Comparison of ENCODE assay signal across 8 mouse cellular contexts in genomic region chr8:85076993-85077392, GRCm38 (mm10). TPM values are rescaled to one million over a fixed set of nuclear protein-coding genes. Genes with fewer than 3 reads are reported as not detected.
DNase-seq lines count a peak whose midpoint lies in the region; TF ChIP-seq lines count a peak whose summit lies in the region.

No protein-coding gene starts in this region.

- in situ Hi-C loops in CH12.LX (cut with MboI; ENCODE audit: low pct_ligation_motif_present, low pct_unique_long_range_greater_than_20kb, low sequenced_read_pairs), result no loop called here

- H3K27me3 ChIP-seq in CH12.LX (replicated peaks), result no peaks in the 10 kb centered on the region
- H3K27me3 ChIP-seq in heart, adult 2 months (ENCODE audit: control insufficient read depth, insufficient read depth, low read length), result no peaks in the 10 kb centered on the region

- H3K4me2 ChIP-seq in CH12.LX (ENCODE audit: insufficient read depth, low read depth, poor library complexity, severe bottlenecking), result no peak overlapping the region

- peak; percentile 95 to 98 for TF ChIP-seq CTCF in CH12.LX (conservative IDR thresholded peaks at IDR 0.05 in 1 of 2, IDR thresholded peaks at IDR 0.05 in 1 of 2; ENCODE audit: low read depth in 2 of 2, low read length in 2 of 2)
- TF ChIP-seq CTCF in heart, adult 2 months (IDR thresholded peaks at IDR 0.05), result no peak; the same call in 1 of the 2 replicates
- TF ChIP-seq CTCF in lung, adult 2 months (IDR thresholded peaks at IDR 0.05; ENCODE audit: insufficient read depth, low read length), result peak; percentile 96

- no peak overlapping the region for H3K9ac ChIP-seq in CH12.LX (ENCODE audit: insufficient read depth, low read depth)
- H3K9ac ChIP-seq in heart, adult 2 months (ENCODE audit: low read depth, low read length), result no peak overlapping the region

- TF ChIP-seq RAD21 in CH12.LX (IDR thresholded peaks at IDR 0.05; ENCODE audit: low read depth, low read length), result peak; percentile 85

- TF ChIP-seq EP300 in CH12.LX (IDR thresholded peaks at IDR 0.05; ENCODE audit: low read length), result no peak
- peak; percentile 80; the same call in 1 of the 2 replicates for TF ChIP-seq EP300 in heart, adult 2 months (IDR thresholded peaks at IDR 0.05; ENCODE audit: insufficient read depth, low read depth, low read length)

- peaks cover 47 to 65% of the 10 kb centered on the region in 2 experiments for H3K36me3 ChIP-seq in CH12.LX (replicated peaks in 1 of 2; ENCODE audit: control insufficient read depth in 1 of 2, insufficient read depth in 1 of 2, low read length in 1 of 2)
- H3K36me3 ChIP-seq in heart, adult 2 months (ENCODE audit: control insufficient read depth, insufficient read depth, low read length), result no peaks in the 10 kb centered on the region

- dilution Hi-C loops in CH12.LX (cut with MboI; ENCODE audit: extremely low pct_ligation_motif_present, extremely low pct_unique_long_range_greater_than_20kb, low sequenced_read_pairs), result no loop called here

- WGBS in heart, adult 2 months, result 2% methylated on average over 2 of the region's 2 CpGs
- WGBS in large intestine, adult 2 months, result 2% methylated on average over 2 of the region's 2 CpGs
- 0% methylated on average over 2 of the region's 2 CpGs for WGBS in lung, adult 2 months

- H3K4me1 ChIP-seq in CH12.LX (ENCODE audit: control insufficient read depth in 1 of 2, insufficient read depth in 2 of 2), result peaks cover 6 to 34% of the 10 kb centered on the region in 2 experiments
- H3K4me1 ChIP-seq in heart, adult 2 months (ENCODE audit: control insufficient read depth, insufficient read depth, low read length), result peaks cover 9% of the 10 kb centered on the region
- H3K4me1 ChIP-seq in lung, adult 2 months (ENCODE audit: control insufficient read depth, insufficient read depth, low read length), result peaks cover 16% of the 10 kb centered on the region

- no peaks in the 10 kb centered on the region for H3K9me3 ChIP-seq in CH12.LX (replicated peaks; ENCODE audit: low read length)

- intact Hi-C loops in heart, adult 2 months (cut with DNase I), result loop anchor here (2.0 to 10.0 kb wide), 3 partner anchors 94 to 478 kb away; partner anchors contain the start of genes 4921524J17Rik and Dnaja2

- H3K4me3 ChIP-seq in CH12.LX (replicated peaks in 1 of 3; ENCODE audit: low read depth in 2 of 3, low read length in 2 of 3, poor library complexity in 1 of 3), result no peak overlapping the region
- no peak overlapping the region for H3K4me3 ChIP-seq in heart, adult 2 months
- H3K4me3 ChIP-seq in lung, adult 2 months (replicated peaks; ENCODE audit: extremely low read depth, low read depth, low read length), result no peak overlapping the region

- H3K79me2 ChIP-seq in CH12.LX (replicated peaks; ENCODE audit: control insufficient read depth, extremely low read depth, insufficient read depth, poor library complexity, severe bottlenecking), result peaks cover 23% of the 10 kb centered on the region
- peaks cover 3% of the 10 kb centered on the region; the same call in 1 of the 2 replicates for H3K79me2 ChIP-seq in heart, adult 2 months (replicated peaks; ENCODE audit: control insufficient read depth, insufficient read depth, low read length)

- TF ChIP-seq POLR2A in CH12.LX (IDR thresholded peaks at IDR 0.05; ENCODE audit: low read depth, low read length), result no peak
- no peak for TF ChIP-seq POLR2A in heart, adult 2 months (IDR thresholded peaks at IDR 0.05; ENCODE audit: insufficient read depth, low read depth, low read length)
- TF ChIP-seq POLR2A in lung, adult 2 months (IDR thresholded peaks at IDR 0.05; ENCODE audit: borderline replicate concordance, extremely low read depth, low read depth, low read length), result no peak

- H3K27ac ChIP-seq in CH12.LX (ENCODE audit: insufficient read depth, low read depth), result no peak overlapping the region
- H3K27ac ChIP-seq in heart, adult 2 months, result no peak overlapping the region

- DNase-seq in CH12.LX (ENCODE audit: extremely low read depth), result peak; percentile 86
- DNase-seq in adipocyte (ENCODE audit: low spot score), result peak; percentile 92
- DNase-seq in embryo, embryonic 10.5 days (ENCODE audit: low spot score), result peak; percentile 93
- peak; percentile 70 to 77 for DNase-seq in heart, adult 2 months
- DNase-seq in large intestine, adult 2 months (ENCODE audit: low read depth, low spot score), result peak; percentile 45
- DNase-seq in lung, adult 2 months, result peak; percentile 57
- peak; percentile 73 for DNase-seq in retina, postnatal 7 days (ENCODE audit: low read depth, low spot score)
- peak; percentile 64 to 71 for DNase-seq in thymus, postnatal 36 days

TF ChIP-seq in CH12.LX, 34 proteins besides CTCF, POLR2A, EP300 and RAD21 (continues in another document):
- TF ChIP-seq TBP (conservative IDR thresholded peaks at IDR 0.05; ENCODE audit: low read depth, low read length) (no peak), ELF1 (IDR thresholded peaks at IDR 0.05; ENCODE audit: low read depth, low read length) (0 out of 2 replicates have a peak, but pooled peaks have one; percentile 13), CHD1 (IDR thresholded peaks at IDR 0.05; ENCODE audit: low read depth, low read length) (no peak), IRF4 (IDR thresholded peaks at IDR 0.05; ENCODE audit: low read depth, low read length) (peak; percentile 57), MAX (IDR thresholded peaks at IDR 0.05; ENCODE audit: low read length) (peak; percentile 38; the same call in 1 of the 2 replicates), USF2 (conservative IDR thresholded peaks at IDR 0.05; ENCODE audit: low read depth, low read length) (no peak), MYC (IDR thresholded peaks at IDR 0.05; ENCODE audit: low read depth, low read length) (peak; percentile 68; the same call in 1 of the 2 replicates), MAFK (IDR thresholded peaks at IDR 0.05; ENCODE audit: insufficient replicate concordance, low read length) (no peak), ETS1 (conservative IDR thresholded peaks at IDR 0.05; ENCODE audit: low read depth, low read length) (no peak), HCFC1 (IDR thresholded peaks at IDR 0.05; ENCODE audit: low read depth, low read length) (no peak), MEF2A (IDR thresholded peaks at IDR 0.05; ENCODE audit: borderline replicate concordance, low read depth, low read length) (0 out of 2 replicates have a peak, but pooled peaks have one; percentile 30), JUND (conservative IDR thresholded peaks at IDR 0.05; ENCODE audit: low read depth, low read length) (no peak), SIN3A (IDR thresholded peaks at IDR 0.05; ENCODE audit: low read length) (no peak), ZNF384 (IDR thresholded peaks at IDR 0.05; ENCODE audit: low read depth, low read length) (no peak), ZC3H11A (IDR thresholded peaks at IDR 0.05; ENCODE audit: low read depth, low read length) (0 out of 2 replicates have a peak, but pooled peaks have one; percentile 17), MAZ (IDR thresholded peaks at IDR 0.05; ENCODE audit: low read depth, low read length) (no peak), NELFE (IDR thresholded peaks at IDR 0.05; ENCODE audit: low read depth, low read length) (peak; percentile 68), ZMIZ1 (IDR thresholded peaks at IDR 0.05; ENCODE audit: low read depth, low read length) (no peak), GABPA (IDR thresholded peaks at IDR 0.05; ENCODE audit: insufficient replicate concordance, low read depth, low read length) (no peak), KAT2A (IDR thresholded peaks at IDR 0.05; ENCODE audit: insufficient replicate concordance, low read length) (no peak), E2F4 (IDR thresholded peaks at IDR 0.05; ENCODE audit: insufficient replicate concordance, low read depth, low read length) (no peak), BHLHE40 (IDR thresholded peaks at IDR 0.05; ENCODE audit: low read depth, low read length) (0 out of 2 replicates have a peak, but pooled peaks have one; percentile 18), RCOR1 (conservative IDR thresholded peaks at IDR 0.05; ENCODE audit: low read depth, low read length) (no peak)

RNA-seq across cellular contexts. Expression of gene Wdr83os, which starts 3.5 kb away (rescaled TPM):
- total RNA-seq in CH12.LX (2012; rRNA removed) (34.3 and 40.9 TPM in 2 replicates), CH12.LX (2014; rRNA removed) (38.5 and 43.5 TPM in 2 replicates)
- 98.3 and 103 TPM in 2 replicates for polyA plus RNA-seq in CH12.LX (2012; ENCODE audit: insufficient read length, low read depth)
- total RNA-seq in heart, adult 2 months (2021), result 10 to 100 TPM; 39.0 to 41.4 TPM
- polyA plus RNA-seq in heart, adult 2 months (2012; rRNA removed), result 99.3 and 108 TPM in 2 replicates
- 121 and 139 TPM in 2 replicates for polyA plus RNA-seq in large intestine, adult 2 months (2012; rRNA removed)
- polyA plus RNA-seq in lung, adult 2 months (2012; rRNA removed), result 97.1 and 120 TPM in 2 replicates

RNA-seq across cellular contexts. Expression of gene Wdr83, which starts 4.1 kb away (rescaled TPM):
- total RNA-seq in CH12.LX (2012; rRNA removed) (24.6 and 25.8 TPM in 2 replicates), CH12.LX (2014; rRNA removed) (4.8 and 5.5 TPM in 2 replicates)
- 34.4 and 35.6 TPM in 2 replicates for polyA plus RNA-seq in CH12.LX (2012; ENCODE audit: insufficient read length, low read depth)
- total RNA-seq in heart, adult 2 months (2021), result 10 to 100 TPM; 29.4 to 30.2 TPM
- polyA plus RNA-seq in heart, adult 2 months (2012; rRNA removed), result 39.2 and 44.2 TPM in 2 replicates
- 29.4 and 33.9 TPM in 2 replicates for polyA plus RNA-seq in large intestine, adult 2 months (2012; rRNA removed)
- polyA plus RNA-seq in lung, adult 2 months (2012; rRNA removed), result 21.2 and 33.1 TPM in 2 replicates

RNA-seq across cellular contexts. Expression of gene Dhps, which starts 5.4 kb away (rescaled TPM):
- total RNA-seq in CH12.LX (2012; rRNA removed) (44.7 and 66.4 TPM in 2 replicates), CH12.LX (2014; rRNA removed) (60.1 and 64.6 TPM in 2 replicates)
- 77.3 and 88.5 TPM in 2 replicates for polyA plus RNA-seq in CH12.LX (2012; ENCODE audit: insufficient read length, low read depth)
- total RNA-seq in heart, adult 2 months (2021), result 10 to 100 TPM; 26.1 to 29.4 TPM
- 31.5 and 33.2 TPM in 2 replicates for polyA plus RNA-seq in heart, adult 2 months (2012; rRNA removed)
- 33.3 and 41.4 TPM in 2 replicates for polyA plus RNA-seq in large intestine, adult 2 months (2012; rRNA removed)
- polyA plus RNA-seq in lung, adult 2 months (2012; rRNA removed), result 45.9 and 49.9 TPM in 2 replicates

RNA-seq across cellular contexts. Expression of gene Man2b1, which starts 6.1 kb away (rescaled TPM):
- 45.6 and 47.9 TPM in 2 replicates for total RNA-seq in CH12.LX (2012; rRNA removed)
- 29.1 and 29.7 TPM in 2 replicates for total RNA-seq in CH12.LX (2014; rRNA removed)
- polyA plus RNA-seq in CH12.LX (2012; ENCODE audit: insufficient read length, low read depth), result 36.8 and 40.7 TPM in 2 replicates
- 10 to 100 TPM; 25.4 to 26.8 TPM for total RNA-seq in heart, adult 2 months (2021)
- 37.3 and 42.3 TPM in 2 replicates for polyA plus RNA-seq in heart, adult 2 months (2012; rRNA removed)
- 37.4 and 64.2 TPM in 2 replicates for polyA plus RNA-seq in large intestine, adult 2 months (2012; rRNA removed)
- polyA plus RNA-seq in lung, adult 2 months (2012; rRNA removed), result 74.1 and 87.1 TPM in 2 replicates

RNA-seq across cellular contexts. Expression of gene Gm5741, which starts 9.2 kb away (rescaled TPM):
- not detected in 2 replicates for total RNA-seq in CH12.LX (2012; rRNA removed)
- total RNA-seq in CH12.LX (2014; rRNA removed), result not detected in 2 replicates
- polyA plus RNA-seq in CH12.LX (2012; ENCODE audit: insufficient read length, low read depth), result 1.0 TPM in 1 of 2 replicates, not detected in the other
- total RNA-seq in heart, adult 2 months (2021), result not detected
- not detected in 2 replicates for polyA plus RNA-seq in heart, adult 2 months (2012; rRNA removed)
- polyA plus RNA-seq in large intestine, adult 2 months (2012; rRNA removed), result 0.73 and 1.0 TPM in 2 replicates
- not detected in 2 replicates for polyA plus RNA-seq in lung, adult 2 months (2012; rRNA removed)
